Mouse (Mus musculus) A20 (cell line): ENCODE data around the gene Gm21830.
A peak's percentile ranks its signal among the peaks of the same experiment; 100 is the strongest.
"Not testable (repeated sequence)": the region's sequence is repeated elsewhere in the genome, so short reads cannot be mapped to it uniquely, and the experiment has no call there.

Experiments used
- DNase-seq: peaks from one replicate; pipeline ENCODE4 v3.0.0-alpha.2; 2011; ENCODE audit warnings: low read depth, low spot score

Gm21830 gene

GRCm38 (mm10) chr2:67413425-67413824 lies at the start of gene Gm21830:
Gene Gm21830, plus strand, starts transcription at chr2:67413725.
- not testable (repeated sequence) for DNase-seq

DNA sequence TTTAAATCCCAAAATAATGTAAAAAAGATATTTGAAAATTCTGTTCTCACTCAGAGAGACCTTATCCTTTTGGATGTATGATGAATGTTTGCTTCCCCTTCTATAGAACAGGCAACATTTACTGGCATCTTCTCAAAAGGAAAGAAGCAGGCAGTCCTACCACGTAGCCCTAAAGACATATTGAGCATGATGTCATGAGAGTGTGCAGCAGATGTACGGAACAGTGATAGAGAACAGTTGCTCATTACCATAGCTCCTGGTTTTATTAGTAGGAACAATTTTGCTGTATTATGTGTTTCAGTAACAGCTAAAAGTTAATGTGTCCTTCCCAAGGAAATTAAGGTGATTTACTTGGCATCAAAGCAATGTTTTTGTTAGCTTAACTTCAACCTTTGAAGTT lies 49.0 kb upstream of the Gm21830 start:
- no peak for DNase-seq

GRCm38 (mm10) chr2:67378504-67378903 lies 35.0 kb upstream of the Gm21830 start:
- DNase-seq: no peak

DNA sequence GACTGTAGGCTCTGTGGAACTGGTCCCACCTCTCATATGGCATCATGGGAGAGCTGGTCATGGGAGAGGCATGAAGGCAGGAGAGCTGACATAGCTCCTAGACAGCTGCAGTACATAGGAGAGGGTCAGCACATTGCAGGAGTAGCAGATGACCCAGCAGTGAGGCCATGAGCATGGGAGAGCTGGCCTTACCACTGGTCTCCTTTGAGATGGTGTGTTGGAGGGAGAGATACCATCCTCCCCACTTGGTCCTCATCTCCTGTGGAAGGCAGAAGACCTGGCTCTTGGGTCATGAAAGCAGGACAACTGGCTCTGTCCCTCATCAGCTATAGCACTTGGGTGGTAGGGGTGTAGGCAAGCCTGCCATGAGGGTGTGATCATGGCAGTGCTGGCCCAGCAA lies 7.3 kb downstream of the Gm21830 start:
- DNase-seq: no peak

- no peak for DNase-seq
Measured at GRCm38 (mm10) chr2:67422799-67423198, 9.3 kb downstream of the Gm21830 start.

GRCm38 (mm10) chr2:67433081-67433480 lies 19.6 kb downstream of the Gm21830 start, which contains the start of gene Gm26727:
Gene Gm26727, minus strand, starts transcription at chr2:67433181.
- DNase-seq: no peak

DNA sequence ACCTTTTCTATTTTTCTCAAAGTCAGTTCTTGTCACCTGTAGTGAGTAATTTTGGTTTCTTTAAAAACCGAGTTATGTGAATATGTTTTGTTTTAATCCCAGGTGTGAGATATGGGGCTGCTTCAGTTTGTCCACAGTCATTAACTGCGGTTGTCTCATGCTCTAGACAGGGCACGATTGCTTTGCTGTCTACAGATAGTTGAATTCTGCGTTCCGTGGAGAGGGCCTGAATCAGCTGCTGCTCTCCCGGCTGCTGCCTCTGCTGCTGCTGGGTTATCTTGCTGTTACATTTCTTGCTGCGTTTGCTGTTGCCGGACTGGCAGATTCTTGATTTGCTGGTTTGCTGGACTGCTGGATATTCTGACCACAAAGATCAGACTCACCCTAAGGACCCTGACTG lies 24.8 kb downstream of the Gm21830 start:
- no peak for DNase-seq

DNA sequence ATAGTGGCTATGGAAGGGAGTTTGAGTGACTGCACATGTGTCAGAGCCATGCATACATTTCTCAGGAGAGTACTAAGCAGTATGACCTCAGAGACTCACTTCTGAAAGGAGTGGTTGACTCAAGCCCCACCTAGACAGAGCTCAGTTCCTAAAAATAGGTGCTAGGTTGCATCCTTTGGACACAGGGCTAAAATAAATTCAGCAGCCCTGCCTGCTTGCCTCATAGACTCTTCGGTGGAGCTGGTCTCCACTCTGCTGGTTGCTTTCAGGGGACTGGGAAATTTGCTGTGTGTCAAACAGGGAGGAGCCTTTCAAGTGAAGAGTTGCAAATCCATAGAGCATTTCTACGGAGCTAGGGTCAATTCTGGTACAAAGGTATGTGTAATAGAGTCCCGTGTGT lies 32.3 kb downstream of the Gm21830 start, which contains the start of gene Xirp2:
Gene Xirp2 (plus strand): TSS at position 223 of the 400 bp plus-strand sequence.
- DNase-seq: no peak

GRCm38 (mm10) chr2:67446772-67447171 lies 33.2 kb downstream of the Gm21830 start:
- DNase-seq: no peak

GRCm38 (mm10) chr2:67447206-67447605 lies 33.7 kb downstream of the Gm21830 start:
- no peak for DNase-seq

GRCm38 (mm10) chr2:67460857-67461256 lies 47.3 kb downstream of the Gm21830 start:
- no peak for DNase-seq

GRCm38 (mm10) chr2:67467036-67467435 lies 53.5 kb downstream of the Gm21830 start:
- DNase-seq: no peak

DNA sequence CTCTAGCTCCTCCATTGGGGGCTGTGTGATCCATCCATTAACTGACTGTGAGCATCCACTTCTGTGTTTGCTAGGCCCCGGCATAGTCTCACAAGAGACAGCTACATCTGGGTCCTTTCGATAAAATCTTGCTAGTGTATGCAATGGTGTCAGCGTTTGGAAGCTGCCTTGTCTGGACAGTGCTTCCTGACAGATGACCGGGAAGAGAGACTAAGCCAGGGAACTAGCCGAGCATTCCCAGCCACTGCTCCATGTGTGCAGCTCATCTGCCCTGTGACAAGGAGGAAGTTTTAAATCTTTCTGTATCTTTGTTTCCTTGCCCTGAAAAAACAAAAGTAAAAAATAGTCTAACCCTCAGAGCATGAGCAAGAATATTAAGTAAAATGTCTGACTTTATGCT lies 56.5 kb downstream of the Gm21830 start:
- DNase-seq: not testable (repeated sequence)

DNA sequence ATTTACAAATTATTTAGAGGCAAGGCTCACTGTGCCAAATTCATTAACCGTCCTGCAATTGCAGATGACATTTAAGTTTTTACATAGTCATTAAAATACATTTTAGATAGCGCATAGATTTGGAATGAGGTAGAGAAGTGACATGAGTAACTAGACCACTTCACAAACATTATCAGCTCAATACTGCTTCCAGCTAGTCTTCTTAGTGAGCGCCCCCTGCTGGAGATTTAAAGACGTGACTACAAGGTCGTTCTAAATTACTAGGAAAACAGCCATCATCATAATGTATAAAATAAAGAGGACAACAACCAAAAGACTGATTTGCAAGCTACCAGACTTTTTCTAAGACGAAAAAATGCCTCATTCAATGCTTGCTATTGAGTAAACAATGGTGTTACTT lies 64.2 kb downstream of the Gm21830 start:
- peak; percentile 1 for DNase-seq

- DNase-seq: no peak
Measured at GRCm38 (mm10) chr2:67481051-67481450, 67.5 kb downstream of the Gm21830 start.
